Mouse (Mus musculus): ENCODE measurements around the gene Gne.

The Gne gene

DNA sequence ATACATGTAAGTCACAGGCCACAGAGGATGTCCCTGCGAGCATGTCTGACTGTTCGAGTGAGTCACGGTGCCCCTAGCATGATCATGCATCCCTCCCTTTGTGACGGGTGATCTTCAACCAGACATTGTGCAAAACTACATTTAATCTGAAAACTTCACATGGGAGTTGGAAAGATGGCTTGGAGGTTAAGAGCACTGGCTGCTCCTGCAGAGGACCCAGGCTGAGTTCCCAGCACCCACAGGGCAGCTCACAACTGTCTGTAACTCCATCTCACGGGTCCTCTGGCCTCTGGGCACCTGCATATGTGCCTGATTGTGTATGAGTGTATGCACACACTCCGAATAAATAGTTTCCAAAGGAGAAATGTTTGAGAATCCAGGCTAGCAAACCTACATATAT is 59.7 kb downstream of the Gne start:
- DNase-seq (ENCODE audit: low read depth), result no peak

DNA sequence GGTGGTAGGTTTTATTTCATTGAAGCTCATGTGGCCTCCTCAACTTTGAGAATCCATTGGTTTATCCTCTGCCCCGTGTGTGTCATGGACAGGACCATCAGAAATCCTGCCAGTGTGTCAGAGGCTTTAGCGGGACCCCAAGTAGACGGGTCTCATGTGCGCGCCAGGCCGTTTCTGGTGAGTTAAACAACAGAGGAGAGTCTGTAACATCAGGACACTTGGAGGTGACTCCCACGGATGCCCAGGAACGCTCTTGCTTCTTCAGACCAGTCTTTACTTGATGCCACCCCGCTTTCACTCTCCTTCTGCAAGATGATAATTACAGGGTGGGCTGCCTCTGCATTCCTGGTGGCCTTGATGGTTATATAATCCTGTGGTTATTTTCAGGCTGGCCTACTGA is 60.3 kb downstream of the Gne start:
- DNase-seq (ENCODE audit: low read depth), result no peak

GRCm38 (mm10) chr4:44022766-44023165 is 61.2 kb downstream of the Gne start:
- no peak for DNase-seq (ENCODE audit: low read depth)

DNA sequence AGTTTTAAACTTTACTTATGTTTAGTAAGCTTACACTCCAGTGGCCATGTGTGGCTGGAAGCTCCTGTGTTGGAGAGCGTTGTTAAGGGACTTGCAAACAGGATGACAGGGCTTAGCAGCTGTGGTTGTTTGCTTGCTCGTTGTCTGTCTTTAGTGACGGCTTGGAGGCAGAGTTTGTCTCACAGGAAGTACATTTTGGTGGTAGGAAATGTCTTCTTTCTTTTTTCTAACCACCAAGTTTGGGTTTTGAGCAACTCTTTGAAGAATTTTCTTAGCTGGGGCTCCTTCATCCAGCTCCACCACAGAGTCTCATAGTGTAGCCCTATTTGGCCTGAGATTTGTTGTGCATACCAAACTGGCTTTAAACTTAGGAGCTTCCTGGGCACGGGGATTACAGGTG is 61.7 kb downstream of the Gne start:
- peak; percentile 91 for DNase-seq (ENCODE audit: low read depth)

DNA sequence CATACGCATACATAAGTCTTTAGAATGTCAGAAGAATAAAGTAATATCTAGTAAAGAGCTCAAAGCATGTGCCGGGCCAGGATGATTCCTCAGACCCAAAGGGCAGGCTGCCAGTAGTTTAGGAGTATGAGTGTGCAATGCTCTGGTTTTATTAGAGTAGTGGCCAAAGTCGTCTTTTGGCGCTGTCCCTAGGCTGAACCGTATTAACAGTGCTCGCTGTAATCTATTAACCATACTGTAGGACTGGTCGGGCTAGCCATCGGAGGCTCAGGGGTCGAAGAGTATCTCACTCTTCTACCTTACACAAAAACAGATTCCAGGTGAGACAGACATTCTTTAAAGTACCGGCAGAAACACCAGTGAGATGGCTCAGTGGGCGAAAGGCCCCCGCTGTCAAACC is 67.2 kb downstream of the Gne start:
- DNase-seq (ENCODE audit: low read depth), result no peak

DNA sequence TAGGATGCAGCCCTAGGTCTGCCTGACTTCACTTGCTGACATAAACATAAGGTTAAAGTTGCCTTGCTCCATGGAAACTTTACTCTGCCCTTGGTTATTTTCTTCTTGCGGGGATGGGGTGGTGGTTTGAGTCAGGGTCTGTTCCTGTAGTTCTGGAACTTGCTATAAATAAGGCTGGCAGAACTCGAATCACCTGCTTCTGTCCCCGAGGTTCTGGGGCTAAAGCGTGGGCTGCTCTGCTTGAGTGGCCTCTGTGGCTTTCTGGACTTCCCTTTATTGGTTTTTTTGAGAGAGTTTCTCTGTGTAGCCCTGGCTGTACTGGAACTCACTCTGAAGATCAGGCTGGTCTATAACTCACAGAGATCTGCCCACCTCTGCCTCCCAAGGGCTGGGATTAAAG is 67.9 kb downstream of the Gne start:
- DNase-seq (ENCODE audit: low read depth), result no peak

GRCm38 (mm10) chr4:44013391-44014070 is 70.4 kb downstream of the Gne start:
- no peak for DNase-seq (ENCODE audit: low read depth)

- peak; percentile 91 for DNase-seq (ENCODE audit: low read depth)
These were observed 71.3 kb downstream of the Gne start for GRCm38 (mm10) chr4:44012376-44013367.

DNA sequence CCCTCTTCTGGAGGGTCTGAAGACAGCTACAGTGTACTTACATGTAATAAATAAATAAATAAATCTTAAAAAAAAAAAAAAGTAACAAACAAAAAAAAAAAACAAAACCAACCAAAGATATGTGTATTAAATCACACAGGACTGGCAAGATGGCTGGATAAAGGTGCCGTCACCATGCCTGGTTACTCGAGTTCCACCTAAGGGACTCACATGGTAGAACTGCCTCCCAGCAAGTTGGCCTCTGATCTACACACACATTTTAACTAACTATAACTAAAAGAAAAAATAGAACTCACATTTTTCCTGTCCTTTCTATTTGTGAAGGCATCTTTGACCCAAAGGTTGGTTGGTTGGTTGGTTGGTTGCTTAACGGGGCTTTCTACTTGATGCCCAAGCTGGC is 72.2 kb downstream of the Gne start:
- DNase-seq (ENCODE audit: low read depth), result peak; percentile 52

DNA sequence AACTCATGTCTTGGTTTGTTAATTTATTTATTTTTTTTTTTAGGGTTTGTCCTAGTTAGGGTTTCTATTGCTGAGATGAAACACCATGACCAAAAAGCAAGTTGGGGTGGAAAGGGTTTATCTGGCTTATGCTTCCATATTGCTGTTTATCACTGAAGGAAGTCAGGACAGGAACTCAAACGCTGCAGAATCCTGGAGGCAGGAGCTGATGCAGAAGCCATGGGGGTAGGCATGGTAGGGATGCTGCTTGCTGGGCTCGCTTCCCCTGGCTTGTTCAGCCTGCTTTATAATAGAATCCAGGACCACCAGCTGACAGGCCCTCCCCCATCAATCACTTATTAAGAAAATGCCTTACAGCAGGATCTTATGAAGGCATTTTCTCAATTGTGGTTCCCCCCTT is 73.1 kb downstream of the Gne start:
- no peak for DNase-seq (ENCODE audit: low read depth)

DNA sequence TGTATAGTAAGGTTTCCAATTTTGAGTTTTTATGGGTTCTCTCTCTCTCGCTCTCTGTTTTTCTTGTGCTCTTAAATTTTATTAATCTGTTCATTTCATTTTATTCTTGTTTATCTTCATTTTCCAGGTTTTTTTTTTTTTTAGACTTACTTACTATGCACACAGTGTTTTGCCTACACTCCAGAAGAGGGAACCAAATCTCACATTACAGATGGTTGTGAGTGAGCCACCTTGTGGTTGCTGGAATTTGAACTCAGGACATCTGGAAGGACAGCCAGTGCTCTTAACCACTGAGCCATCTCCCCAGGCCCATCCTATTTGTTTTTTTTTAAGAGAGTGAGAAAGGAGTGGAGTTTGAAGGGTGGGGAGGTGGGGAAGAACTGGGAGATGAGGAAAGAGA is 73.8 kb downstream of the Gne start:
- DNase-seq (ENCODE audit: low read depth), result no peak

GRCm38 (mm10) chr4:44004623-44005409 is 79.2 kb downstream of the Gne start:
- no peak for DNase-seq (ENCODE audit: low read depth)

DNA sequence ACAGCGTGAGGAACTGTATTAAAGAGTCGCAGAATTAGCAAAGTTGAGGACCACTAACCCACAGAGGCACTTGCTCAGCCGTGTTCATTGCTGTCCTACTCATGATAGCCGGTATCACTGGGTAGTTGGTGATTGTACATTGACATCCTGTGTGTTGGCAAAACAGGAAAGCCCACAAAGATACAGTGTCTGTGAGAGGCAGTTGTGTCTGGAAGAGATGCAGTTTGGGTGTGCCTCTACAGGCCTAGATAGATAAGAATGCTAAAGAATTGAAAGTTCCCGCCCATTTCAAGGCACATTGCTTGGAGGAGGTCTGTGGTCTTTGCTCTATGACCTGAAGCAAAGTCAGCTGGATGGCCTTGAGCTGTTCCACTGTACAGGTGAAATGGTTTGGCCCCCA is 79.9 kb downstream of the Gne start, which contains the start of gene Clta:
Gene Clta, plus strand, starts transcription at position 327 of the 400 bp plus-strand sequence.
- DNase-seq (ENCODE audit: low read depth), result no peak

DNA sequence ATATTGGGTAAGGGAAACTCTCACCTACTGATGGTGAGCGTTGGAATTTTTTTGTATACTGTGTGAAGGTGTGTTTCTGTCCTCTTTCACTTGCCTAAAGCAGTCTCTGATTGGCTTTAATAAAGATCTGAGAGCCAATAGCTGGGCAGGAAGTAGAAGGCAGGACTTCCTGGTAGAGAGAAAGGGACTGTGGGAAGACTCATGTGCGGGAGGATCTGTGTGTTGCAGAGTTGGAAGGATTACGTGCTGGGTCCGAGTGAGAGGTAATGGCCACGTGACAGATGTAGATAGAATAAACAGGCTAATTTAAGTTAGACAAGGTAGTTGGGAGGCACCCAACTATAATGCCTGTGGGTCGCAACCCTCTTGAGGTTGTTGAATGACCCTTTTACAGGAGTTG is 80.4 kb downstream of the Gne start:
- DNase-seq (ENCODE audit: low read depth), result no peak

GRCm38 (mm10) chr4:43994342-43994741 is 89.6 kb downstream of the Gne start:
- DNase-seq (ENCODE audit: low read depth), result no peak

- no peak for DNase-seq (ENCODE audit: low read depth)
These were observed 90.9 kb downstream of the Gne start for GRCm38 (mm10) chr4:43993072-43993471.

GRCm38 (mm10) chr4:43988976-43989375 is 95.0 kb downstream of the Gne start:
- no peak for DNase-seq (ENCODE audit: low read depth)

GRCm38 (mm10) chr4:43984326-43984725 is 99.7 kb downstream of the Gne start:
- DNase-seq (ENCODE audit: low read depth), result no peak
